Mouse (Mus musculus) gastrocnemius, postnatal 14 days (tissue): ENCODE results near the gene Ostn. TPM values are rescaled to one million over a fixed set of nuclear protein-coding genes. Genes with fewer than 3 reads are reported as not detected.
A peak's percentile ranks its signal among the peaks of the same experiment; 100 is the strongest.

Experiments used
- DNase-seq: peaks from one replicate; pipeline ENCODE4 v3.0.0; 2021; ENCODE audit warnings: mixed read lengths
- intact Hi-C: fragments of 180-260 bp; cut with DNase I; formaldehyde crosslinking; loops from one replicate; pipeline ENCODE4 v1.15.1; 2025; ENCODE audit warnings: low total_unique reads
- total RNA-seq, 2 experiments: library from RNA; stranded (reverse); gene quantifications; 2 replicates each; pipeline ENCODE4 v1.2.3; 2021

Ostn gene
- total RNA-seq, 2 experiments from 2014 or later, result 1.5 to 1.8 TPM

DNA sequence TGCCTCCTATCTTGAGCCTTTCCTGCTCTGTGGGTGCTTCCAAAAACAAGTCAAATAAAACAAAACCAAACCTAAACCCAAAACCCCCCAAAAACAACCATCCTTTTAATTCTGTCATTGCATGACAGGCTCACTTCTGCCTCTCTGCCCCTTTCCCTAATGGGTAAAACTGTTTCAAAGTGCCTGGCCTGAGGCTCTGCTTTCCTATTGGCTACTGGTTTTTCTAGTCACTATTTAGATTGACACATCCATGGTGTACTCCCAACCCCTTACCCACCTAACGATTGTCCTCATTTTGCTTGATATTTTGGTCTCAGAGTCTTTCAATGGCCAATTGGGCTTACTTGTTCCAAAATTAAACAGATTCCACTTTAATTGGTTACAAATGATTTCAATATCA, 78.4 kb downstream of the Ostn start:
- intact Hi-C loops, result no loop called here
- DNase-seq, result no peak

DNA sequence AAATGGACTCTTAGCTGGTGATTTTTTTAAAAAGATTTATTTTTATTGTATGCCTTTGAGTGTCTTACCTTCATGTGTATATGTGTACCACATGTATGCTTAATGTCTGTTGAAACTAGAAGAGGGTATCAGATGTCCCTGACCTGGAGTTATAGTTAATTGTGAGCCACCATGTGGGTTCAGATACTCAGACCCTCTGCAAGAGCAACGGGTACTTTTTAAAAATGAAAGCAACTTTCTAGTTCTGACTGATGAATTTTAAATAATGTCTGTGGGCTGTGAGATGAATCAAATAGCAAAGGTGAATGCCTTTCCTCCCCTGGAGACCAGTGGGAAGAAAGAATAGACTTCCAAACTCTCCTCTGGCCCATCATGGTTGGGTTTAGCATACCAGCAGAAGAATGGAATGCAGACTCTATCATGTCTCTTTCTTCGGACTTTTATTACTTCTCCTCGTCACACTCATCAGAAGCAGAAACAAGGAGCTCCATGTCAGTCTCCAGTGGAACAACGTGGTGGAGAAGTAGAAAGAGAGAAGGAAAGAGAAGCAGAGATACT, 79.6 kb downstream of the Ostn start:
- DNase-seq, result no peak
- intact Hi-C loops, result no loop called here

DNA sequence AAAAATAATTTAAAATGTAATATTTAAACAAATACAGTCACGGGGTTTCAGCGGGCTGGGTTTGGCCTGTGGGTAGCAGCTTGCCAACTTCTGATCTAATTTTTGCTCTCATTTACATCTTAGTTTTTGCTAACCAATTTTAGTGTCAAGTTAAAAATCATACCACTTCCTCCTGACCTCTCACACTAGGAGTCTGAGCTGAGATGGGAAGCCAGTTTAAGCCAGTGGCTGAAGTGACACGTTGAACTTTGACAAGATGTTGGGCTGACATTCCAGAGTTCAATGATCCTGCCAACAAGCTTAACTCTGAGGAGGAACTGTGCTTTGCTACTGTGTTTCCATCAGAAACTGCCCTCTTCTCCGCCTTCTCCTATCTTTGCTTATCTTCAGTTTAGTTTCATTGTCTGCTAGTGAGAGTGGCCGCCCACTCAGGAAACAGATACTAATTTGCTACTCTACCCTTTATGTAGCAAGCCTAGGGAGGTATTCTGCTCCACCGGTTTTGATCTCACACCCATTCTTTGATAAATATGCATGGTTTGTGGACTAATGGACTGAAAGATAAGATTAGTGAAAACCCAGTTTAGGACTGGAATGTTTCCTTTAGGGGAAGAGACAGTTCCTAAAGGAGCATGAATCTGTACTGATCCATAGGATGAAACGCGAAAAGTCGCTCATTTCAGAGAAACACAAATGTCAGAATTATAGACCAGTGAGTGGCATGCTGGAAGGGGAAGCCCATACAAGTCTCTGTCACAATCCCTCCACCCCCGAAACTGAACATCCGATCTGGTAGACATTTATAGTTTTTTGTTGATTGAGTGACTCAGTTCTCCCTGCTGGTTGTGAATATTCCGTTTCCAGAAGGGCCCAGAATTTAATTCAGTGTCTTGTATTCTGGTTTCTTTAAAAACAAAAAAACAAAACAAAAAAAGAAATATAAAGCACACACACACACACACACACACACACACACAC, 80.6 kb downstream of the Ostn start:
- intact Hi-C loops, result no loop called here
- DNase-seq, result no peak

DNA sequence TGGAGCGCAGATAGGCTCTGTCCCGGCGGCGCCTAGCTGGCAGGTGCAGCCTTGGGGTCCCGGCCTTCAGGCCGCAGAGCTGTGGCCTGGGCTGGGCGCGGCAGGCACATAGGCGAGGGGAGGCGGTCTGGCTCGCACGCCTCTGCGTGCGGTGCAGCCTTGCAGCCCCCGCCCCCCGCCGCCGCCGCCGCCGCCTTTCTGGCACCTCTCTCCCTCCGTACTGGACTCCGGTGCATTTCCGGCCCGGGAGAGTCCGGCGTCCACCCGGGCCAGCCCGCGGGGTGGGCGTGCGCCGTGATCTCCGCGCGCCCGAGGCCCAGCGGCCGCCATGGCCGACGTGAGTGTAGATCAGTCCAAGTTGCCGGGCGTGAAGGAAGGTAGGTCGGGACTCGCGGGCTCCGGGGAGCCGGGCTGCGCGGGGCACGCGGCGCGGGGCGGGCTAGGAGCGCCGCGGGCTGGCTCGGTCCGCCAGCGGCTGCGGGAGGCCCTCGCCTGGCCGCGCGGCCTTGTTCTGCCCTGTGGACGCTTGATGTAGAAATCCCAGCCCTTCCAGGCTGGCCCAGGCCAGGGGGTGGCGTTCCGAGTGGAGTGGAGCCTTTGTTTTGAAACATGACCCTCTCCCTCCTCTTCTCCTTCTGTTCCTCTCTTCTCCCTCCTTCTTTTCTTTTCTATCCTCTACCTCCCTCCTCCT, 81.6 kb downstream of the Ostn start, which contains the start of gene Ccdc50:
Gene Ccdc50, plus strand, starts transcription at position 109 of the 691 bp plus-strand sequence.
- intact Hi-C loops, result no loop called here
- peak; percentile 83 for DNase-seq

DNA sequence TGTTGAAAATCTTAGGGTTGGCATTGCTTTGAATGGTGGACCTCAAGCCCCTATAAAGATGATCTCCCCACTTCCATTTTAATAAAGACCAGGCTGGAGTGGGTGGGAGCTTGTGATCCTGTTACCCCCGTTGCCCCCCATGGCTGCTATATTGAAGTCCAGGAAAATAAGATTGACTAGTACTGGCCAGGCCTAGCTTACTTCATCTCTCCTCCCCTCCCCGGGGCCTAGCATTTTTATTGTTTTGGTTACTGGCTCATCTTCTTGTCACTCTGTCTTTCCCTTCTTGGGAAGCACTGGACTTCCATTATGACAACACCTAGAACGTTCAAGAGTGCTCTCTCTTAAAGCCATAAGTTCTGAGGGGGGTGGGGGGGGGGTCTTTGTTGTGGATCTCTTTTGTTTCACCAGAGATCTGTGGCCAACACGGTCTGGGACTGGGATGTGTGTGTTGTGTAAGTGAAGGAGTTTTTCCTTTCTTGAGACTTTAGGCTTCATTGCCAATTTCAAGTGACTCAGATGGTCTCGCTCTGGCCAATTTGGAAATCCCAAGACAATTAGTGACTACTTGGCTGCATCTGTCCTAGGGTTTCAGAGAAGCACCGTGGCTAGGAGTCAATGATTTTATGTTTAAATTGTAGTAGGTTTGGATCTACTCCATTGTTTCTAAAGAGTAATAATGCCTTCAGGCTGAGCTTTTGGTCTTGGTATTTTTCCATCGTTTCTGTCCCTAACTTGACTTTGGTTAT, 82.4 kb downstream of the Ostn start:
- peak; percentile 4 for DNase-seq
- intact Hi-C loops, result no loop called here

DNA sequence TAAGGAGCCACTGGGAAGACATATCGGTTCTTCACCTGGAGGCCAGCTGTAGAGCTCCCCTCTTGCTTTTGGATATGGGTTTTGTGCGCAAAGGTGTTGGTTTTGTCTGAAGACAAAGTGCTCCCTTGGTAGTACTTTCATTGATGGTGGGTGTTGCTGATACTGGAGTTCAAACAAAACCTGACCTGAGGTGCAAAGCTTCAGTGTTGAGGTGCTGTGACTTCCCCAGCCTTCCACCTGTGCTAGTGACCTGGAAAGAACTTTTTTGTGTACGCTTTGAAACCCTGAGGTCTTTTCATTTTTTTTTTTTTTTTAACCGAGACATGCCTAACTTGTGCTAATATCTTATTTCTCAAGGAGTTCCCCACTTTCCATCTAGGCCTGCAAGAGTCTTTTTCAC, 83.0 kb downstream of the Ostn start:
- DNase-seq, result no peak

DNA sequence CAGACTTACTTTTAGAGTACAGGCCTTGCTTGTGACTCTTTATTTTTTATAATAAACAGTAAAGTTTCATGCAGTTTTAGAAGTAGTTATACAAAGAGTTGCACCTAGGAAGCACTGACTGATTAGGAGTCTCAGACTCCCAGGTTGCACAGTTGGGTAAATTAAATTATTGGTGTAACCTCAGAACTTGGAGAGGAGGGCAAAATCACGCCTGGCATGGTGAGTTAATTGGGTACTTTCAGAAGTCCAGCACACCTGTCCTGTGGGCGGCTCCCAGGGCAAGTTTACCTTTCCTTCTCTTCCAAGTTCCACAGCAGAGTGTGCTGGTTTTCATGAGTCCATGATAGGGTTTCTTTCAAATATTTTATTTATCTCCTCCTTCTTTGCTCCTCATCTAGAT, 84.6 kb downstream of the Ostn start:
- intact Hi-C loops, result no loop called here
- DNase-seq, result no peak

More for the DNA sequence above, 83.0 kb downstream of the Ostn start:
- intact Hi-C loops, result no loop called here

DNA sequence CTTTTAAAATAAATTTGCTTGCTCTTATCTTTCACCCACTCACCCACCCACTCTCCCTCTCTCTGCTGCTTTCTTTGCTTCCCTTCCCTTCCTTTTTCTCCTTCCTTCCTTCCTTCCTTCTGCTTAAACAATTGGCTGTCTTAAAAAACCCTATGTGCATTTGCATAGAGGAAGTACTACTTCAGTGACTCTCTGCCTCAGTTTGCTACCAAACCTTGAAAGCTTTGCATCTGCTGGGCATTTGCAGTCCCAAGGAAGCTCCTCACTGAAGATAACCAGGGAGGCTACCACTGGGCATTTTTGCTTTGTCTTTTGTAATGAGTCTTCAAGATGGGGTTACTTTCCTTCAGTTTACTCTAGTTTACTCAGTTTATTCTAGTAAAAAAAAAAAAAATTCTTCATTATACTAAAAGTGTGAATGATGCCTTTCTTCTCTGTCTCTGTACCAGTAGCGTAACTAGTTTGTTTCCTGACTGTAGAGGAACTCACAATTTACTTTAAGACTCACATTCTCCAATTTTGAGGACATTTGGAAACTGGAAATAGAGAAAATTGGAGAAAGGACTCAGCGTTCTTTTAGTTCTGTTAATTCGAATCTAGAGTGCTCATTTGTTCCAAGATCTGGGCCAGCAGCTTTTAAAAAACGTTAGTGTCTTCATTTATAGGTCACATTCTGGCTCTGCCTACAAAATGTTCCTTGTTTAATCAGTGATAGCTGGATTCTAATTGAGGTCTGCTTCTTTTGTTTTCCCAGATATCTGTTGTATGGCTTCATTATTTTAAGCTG, 88.2 kb downstream of the Ostn start:
- no peak for DNase-seq
- intact Hi-C loops, result no loop called here

DNA sequence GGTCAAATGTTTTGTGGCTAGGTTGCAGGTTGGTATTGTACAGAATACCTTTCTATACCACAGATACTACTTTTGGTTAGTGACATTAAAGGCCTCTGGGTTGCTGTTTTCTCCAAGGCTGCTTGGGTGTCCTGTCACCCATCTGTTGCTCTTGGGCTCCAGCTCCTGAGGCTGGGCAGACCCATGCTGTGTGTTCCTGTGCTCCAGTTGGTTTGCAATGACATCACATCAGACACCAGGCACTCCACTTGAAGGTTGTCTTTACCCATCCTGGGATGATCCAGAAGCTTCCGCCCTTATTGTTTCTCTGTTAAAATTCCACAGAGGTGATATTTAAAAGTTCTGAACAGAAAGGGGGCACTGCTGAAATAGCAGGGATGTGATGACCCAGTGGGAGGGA, 89.7 kb downstream of the Ostn start:
- DNase-seq, result no peak
- intact Hi-C loops, result no loop called here

DNA sequence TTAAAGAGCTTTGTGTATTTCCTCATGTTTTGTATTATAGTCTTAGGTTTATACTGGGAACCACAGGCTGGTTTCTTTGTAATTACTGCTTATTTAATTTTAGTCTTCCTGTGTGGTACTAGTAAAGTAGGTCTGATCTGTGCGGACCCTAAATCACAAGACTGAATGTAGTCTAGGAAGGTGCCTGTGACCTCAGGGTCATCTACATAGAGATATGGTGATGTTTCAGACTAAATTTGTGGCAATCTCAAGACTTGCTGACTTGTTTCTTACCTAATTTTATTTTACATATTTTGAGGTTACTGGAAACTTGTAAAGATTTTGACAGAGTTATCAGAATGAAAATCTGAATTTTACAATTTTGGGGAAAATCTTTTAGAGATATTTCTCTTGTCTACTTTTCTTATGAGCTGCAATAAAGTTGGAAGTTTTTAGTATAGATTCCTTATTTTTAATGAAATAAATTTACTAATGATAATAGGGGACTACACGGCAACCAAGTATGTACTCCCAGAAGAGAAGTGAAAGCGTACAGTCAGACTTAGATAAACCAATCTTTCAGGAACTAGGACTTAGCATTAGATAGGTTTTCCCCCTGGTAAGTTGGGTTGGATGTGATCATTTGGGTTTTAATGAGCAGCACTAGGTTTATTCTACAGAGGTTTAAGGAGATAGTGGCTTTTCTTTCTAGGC, 91.9 kb downstream of the Ostn start:
- intact Hi-C loops, result no loop called here
- no peak for DNase-seq

DNA sequence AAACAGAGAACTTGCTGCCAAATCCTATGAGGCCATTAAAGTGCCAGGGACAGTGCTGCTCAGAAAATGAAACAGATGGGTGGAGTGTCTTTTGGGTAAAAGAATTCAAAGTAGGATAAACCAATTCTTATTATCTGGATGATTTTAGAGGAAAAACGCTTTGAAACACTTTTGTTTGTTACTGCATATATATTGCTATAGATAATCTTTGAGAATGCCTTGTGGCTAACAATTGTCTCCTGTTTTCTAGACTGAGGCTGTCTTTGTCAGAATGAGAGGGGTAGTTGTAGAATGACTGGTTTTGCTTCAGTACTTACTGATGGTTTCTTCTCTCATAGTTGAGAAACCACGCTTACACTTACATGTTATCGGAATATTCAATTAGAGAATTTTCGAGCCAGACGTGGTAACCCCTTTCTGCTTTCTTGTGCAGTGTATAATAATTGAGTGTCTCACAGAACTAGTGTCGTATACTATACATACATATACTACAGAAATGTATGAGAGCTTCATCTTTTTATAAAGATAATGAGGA, 92.5 kb downstream of the Ostn start:
- intact Hi-C loops, result no loop called here
- no peak for DNase-seq

Other genes with a start within 250 kb of the Ostn start
- not detected for gene Uts2b, start 62.8 kb downstream of the Ostn start, total RNA-seq
- 10 to 100 TPM; 66.3 to 78.9 TPM for gene Ccdc50, start 81.4 kb downstream of the Ostn start, total RNA-seq